Mouse (Mus musculus) T-cell, adult 66 days (primary cell): ENCODE results near the gene Lrrfip1. TPM values are rescaled to one million over a fixed set of nuclear protein-coding genes. Genes with fewer than 3 reads are reported as not detected.

Source experiments
- total RNA-seq, 2 experiments: library from RNA; stranded (reverse); gene quantifications; 3 replicates in 1 of 2; 4 replicates in 1 of 2; pipeline ENCODE4 v1.2.4; 2023

Lrrfip1 gene
- total RNA-seq = 100 to 1,000 TPM; 238 to 253 TPM

DNA sequence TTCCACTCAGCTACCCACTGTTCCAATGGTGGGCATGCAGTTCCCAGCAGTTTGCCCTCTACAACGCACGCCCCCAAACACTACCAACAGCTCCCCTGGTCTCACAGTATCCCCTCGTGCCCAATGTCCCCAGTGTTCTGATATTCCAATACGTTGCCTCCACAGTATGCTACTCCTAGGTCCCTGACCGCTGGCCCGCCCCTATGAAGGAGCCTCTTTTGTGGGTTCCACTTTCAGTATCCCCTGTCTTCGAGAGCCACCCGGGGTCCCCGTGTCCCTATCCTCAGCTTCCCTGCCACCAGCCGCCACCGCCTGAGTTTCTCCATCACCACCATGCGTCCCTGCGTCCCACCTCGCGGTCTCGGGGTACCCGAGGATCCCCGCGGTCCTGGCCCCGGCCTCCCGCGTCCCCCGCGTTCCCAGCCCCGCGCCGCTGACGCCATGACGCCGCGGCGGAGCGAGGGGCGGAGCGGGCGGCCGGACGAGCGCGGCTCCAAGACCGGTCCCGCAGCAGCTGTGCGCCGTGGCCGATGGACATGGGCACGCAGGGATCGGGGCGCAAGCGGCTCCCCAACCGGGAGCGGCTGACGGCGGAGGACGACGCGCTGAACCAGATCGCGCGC is at the start of gene Lrrfip1:
Gene Lrrfip1 (plus strand): TSS at position 470 of the 623 bp plus-strand sequence.

GRCm38 (mm10) chr1:90952808-90953207 is 45.7 kb upstream of the Lrrfip1 start, which contains the start of gene Prlh:
Gene Prlh (plus strand): TSS chr1:90953108.

DNA sequence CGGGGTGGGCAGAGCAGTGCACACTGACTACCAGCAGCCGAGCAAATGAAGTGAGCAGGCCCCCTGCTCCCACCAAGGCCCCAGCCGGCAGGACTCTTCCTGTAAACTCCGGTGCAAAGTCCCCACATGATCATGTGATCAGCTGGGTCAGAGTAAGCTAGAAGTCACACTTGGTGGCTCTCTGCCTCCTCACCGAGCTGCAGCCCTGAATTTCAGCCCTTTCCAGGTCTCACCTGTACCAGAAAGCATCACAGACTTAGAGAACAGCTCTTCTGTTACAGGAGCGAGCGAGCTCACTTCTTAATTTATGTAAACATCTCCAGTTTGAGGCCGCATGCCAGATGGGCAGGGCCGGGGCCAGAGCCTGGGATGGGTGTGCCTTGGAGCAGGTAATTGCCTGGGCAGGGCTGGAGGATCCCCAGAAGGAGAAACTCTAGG is 29.2 kb upstream of the Lrrfip1 start, which contains the start of gene Rab17:
Gene Rab17 (minus strand): TSS at position 315 of the 438 bp plus-strand sequence.

DNA sequence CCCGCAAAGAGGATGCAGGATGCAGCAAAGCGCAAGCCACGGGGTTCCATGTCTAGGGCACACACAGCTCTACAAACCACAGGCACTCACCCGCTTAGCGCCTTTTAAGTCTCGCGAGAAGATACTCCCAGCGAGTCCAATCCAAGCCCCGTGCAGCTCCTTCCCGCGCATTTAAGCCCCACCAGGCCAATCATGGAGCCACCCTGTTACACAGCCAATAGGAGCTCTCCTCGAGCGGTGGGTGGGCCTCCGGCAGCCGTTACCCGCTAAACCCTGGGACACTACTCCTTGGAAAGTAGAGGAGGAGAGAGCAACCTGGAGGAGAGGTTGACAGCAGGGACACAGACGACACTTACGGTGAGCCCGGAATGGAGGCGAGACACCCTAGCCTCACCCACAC is 146.3 kb downstream of the Lrrfip1 start, which contains the start of gene Rbm44:
Gene Rbm44 (plus strand): TSS at position 277 of the 400 bp plus-strand sequence.

Other genes with a start within 250 kb of the Lrrfip1 start
- not detected for gene Col6a3, start 154.8 kb upstream of the Lrrfip1 start, total RNA-seq
- not detected for gene Mlph, start 83.7 kb upstream of the Lrrfip1 start, total RNA-seq
- gene Prlh, start 45.6 kb upstream of the Lrrfip1 start, total RNA-seq = not detected
- gene Rab17, start 29.1 kb upstream of the Lrrfip1 start, total RNA-seq = not detected
- gene Rbm44, start 146.4 kb downstream of the Lrrfip1 start, total RNA-seq = 1 to 10 TPM; 3.1 to 3.2 TPM
- 10 to 100 TPM; 24.1 to 29.0 TPM for gene Ramp1, start 181.1 kb downstream of the Lrrfip1 start, total RNA-seq